Mouse (Mus musculus) stomach, postnatal 0 days (tissue): ENCODE data around the gene Tgfb1i1. TPM values are rescaled to one million over a fixed set of nuclear protein-coding genes. Genes with fewer than 3 reads are reported as not detected.

ENCODE experiments used
- ATAC-seq: fragments of 200-750 bp; cut with Nextera tagmentation; 2 replicates; pipeline ENCODE4 v1.8.0; 2017; ENCODE audit not compliant: low FRiP score, low TSS enrichment
- DNase-seq: peaks from one replicate; pipeline ENCODE4 v3.0.0-alpha.2; 2016; ENCODE audit warnings: low spot score
- H3K27ac ChIP-seq: fragments of 300-500 bp; sonication (generic); replicated peaks from 2 replicates; pipeline ENCODE4 v1.5.1; 2014; ENCODE audit warnings: mild to moderate bottlenecking, control low read depth
- H3K27me3 ChIP-seq: fragments of 300-500 bp; sonication (generic); 2 replicates; pipeline ENCODE4 v1.6.1; 2014; ENCODE audit warnings: low read length; ENCODE audit not compliant: control insufficient read depth, insufficient read depth
- H3K36me3 ChIP-seq: fragments of 300-500 bp; sonication (generic); 2 replicates; pipeline ENCODE4 v1.6.1; 2014; ENCODE audit warnings: low read length, mixed read lengths; ENCODE audit not compliant: control insufficient read depth, insufficient read depth
- H3K4me1 ChIP-seq: fragments of 300-500 bp; sonication (generic); replicated peaks from 2 replicates; pipeline ENCODE4 v1.6.1; 2014; ENCODE audit warnings: antibody characterized with exemption; ENCODE audit not compliant: control insufficient read depth, insufficient read depth
- H3K4me2 ChIP-seq: fragments of 300-500 bp; sonication (generic); replicated peaks from 2 replicates; pipeline ENCODE4 v1.6.1; 2014; ENCODE audit warnings: low read depth, mild to moderate bottlenecking, control low read depth, moderate library complexity
- H3K4me3 ChIP-seq: fragments of 300-500 bp; sonication (generic); 2 replicates; pipeline ENCODE4 v1.5.1; 2014; ENCODE audit warnings: low read depth, low read length, control low read depth
- H3K9ac ChIP-seq: fragments of 300-500 bp; sonication (generic); 2 replicates; pipeline ENCODE4 v1.6.1; 2014; ENCODE audit warnings: mild to moderate bottlenecking, low read length, control low read depth, mixed read lengths
- H3K9me3 ChIP-seq: fragments of 300-500 bp; sonication (generic); 2 replicates; pipeline ENCODE4 v1.6.1; 2016; ENCODE audit warnings: low read length; ENCODE audit not compliant: control insufficient read depth
- CTCF ChIP-seq: IDR thresholded peaks from 2 replicates; pipeline ENCODE4 v1.5.1; 2016; ENCODE audit warnings: antibody characterized with exemption, low read depth, mild to moderate bottlenecking, moderate library complexity
- EP300 ChIP-seq: optimal IDR thresholded peaks from 2 replicates; pipeline ENCODE3; 2016; ENCODE audit warnings: antibody characterized with exemption
- WGBS: fragments of 180-500 bp; shearing (Covaris S2); extraction: QIAGEN DNeasy Blood & Tissue Kit; methylation state at CpG from one replicate; pipeline ENCODE4 v1.1.7; 2014; 5-methylcytosine and 5-hydroxymethylcytosine counted together
- polyA plus RNA-seq: library from polyadenylated mRNA; unstranded; fragments of >200 nt; fragmentation: Nextera tagmentation; extraction: Ambion mirVana; gene quantifications from 2 replicates; pipeline ENCODE4 v1.2.1, GENCODE M21; 2015

The Tgfb1i1 gene
- polyA plus RNA-seq, 1 experiment from 2014 or later, result 167 TPM

DNA sequence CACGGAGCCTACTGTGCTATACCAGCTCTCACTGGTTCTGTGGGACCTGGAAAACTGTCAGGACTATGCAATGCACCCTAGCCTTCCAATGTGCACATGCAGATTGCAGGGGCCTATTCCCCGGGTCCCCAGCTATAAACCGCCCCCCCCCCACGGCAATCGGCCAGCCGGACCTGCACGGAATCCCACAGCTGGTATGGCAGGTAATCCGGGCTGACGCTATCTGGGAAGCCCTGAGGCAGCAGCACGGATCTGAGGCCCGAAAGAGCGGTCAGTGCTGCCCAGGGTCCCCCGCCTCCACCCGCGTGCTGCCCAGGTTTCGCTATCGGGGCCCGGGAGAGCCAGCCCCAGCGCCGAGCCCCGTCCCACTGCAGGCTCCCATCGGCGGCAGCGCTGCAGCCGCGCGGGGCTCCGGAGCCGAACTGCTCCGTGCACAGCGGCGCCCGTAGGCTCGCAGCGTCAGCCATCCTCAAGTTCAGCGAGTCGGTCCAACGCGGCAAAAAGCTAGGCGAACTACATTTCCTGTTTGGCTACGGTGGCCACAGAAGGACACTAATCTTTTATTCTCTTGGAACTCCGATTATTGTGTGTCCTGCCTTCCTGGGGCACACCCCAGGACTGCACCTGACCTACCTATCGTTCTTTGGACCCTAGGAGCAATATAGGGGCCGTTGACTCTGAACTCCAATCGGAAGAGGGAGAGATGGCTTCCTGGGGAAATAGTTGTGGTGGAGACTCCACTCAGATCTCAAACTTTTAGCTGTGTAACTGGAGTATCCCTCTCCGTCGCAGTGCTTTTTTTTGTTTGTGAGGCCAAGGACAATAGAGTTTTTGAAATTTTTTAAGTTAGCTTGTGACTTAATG lies 51.2 kb downstream of the Tgfb1i1 start, which contains the start of gene BC017158:
Gene BC017158 (minus strand): TSS at position 554 of the 864 bp plus-strand sequence.
- WGBS, result 1% methylated on average over 46 of the region's 47 CpGs
- peak; percentile 75 for DNase-seq
- peak; percentile 73 for ATAC-seq
- Histone ChIP-seq H3K4me2 (peak within 1 kb of the TSS; percentile 93), H3K27me3 (no peaks in the 10 kb centered on the region), H3K9me3 (no peaks in the 10 kb centered on the region), H3K4me1 (0 out of 2 replicates have a peak, but pooled peaks cover 4% of the 10 kb centered on the region), H3K27ac (peak within 1 kb of the TSS; percentile 91), H3K9ac (peak within 1 kb of the TSS; percentile 90), H3K36me3 (no peaks in the 10 kb centered on the region), H3K4me3 (peak within 1 kb of the TSS; percentile 84)
- TF ChIP-seq EP300, result no peak
- TF ChIP-seq CTCF, result no peak

DNA sequence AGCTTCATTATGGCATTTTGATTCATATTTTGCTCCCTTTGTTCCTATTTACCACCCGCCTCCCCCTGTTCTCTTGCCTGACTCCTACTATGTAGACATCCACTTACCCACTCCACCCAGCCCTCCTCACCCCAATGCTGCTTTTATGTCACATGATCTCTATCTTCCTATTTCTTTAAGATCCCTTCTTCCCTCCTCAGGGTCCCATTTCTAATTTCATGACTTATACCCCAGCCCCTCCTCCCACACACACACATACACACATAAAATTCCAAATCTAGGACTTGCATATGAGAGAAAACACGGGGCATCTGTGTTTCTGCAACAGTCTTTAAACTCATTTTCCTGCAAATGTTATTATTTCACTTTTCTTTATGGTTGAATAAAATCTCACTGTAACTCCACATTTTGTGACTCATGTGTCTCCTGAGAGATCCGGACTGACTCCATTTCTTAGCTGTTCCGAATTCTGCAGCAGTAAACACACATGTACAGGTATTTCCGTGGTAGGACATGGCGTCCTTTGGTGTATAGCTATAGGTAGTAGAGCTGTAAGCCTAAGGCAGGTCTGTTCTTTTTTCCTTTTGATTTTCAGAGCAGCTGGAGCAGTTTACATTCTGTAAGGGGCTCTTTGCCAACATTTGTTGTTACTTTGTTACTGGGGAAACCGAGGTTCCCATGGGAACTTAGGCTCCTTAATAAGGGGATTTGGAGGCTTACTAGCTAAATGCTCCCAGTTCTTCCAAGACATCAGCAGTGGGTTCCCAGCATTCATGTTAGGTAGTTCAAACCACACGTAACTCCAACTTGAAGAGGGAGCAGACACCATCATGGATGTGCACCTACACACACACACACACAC lies 52.1 kb downstream of the Tgfb1i1 start:
- DNase-seq (no peak), ATAC-seq (no peak)
- Histone ChIP-seq H3K9ac (peak overlapping the region; percentile 90), H3K27me3 (no peaks in the 10 kb centered on the region), H3K4me2 (peak overlapping the region; percentile 93), H3K27ac (peak overlapping the region; percentile 91), H3K9me3 (no peaks in the 10 kb centered on the region), H3K4me1 (0 out of 2 replicates have a peak, but pooled peaks cover 4% of the 10 kb centered on the region), H3K4me3 (peak overlapping the region; percentile 84), H3K36me3 (no peaks in the 10 kb centered on the region)
- 51% methylated on average over 8 of the region's 8 CpGs for WGBS
- no peak for TF ChIP-seq EP300
- no peak for TF ChIP-seq CTCF

DNA sequence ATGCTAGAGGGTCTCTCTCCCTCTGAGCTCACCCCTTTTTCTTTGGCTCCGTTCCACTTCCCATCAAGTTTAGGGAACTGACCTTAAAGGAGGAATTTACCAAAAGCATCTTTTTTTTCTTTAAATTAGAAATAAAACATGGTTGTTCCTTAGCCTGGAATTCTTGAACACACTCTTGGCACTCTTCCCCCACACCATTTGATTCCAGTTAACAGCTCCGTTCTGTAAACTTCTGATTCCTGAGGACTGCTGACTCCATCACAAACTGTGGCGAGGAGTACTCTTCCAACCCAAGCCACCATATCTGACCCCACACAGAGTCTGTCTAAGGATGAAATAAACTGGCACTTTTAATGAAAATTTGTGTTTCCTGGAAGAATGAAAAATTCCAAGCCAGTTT lies 54.3 kb downstream of the Tgfb1i1 start:
- Histone ChIP-seq H3K9me3 (no peaks in the 10 kb centered on the region), H3K4me2 (no peak overlapping the region), H3K4me3 (no peak overlapping the region), H3K4me1 (0 out of 2 replicates have a peak, but pooled peaks cover 4% of the 10 kb centered on the region), H3K9ac (no peak overlapping the region), H3K36me3 (no peaks in the 10 kb centered on the region), H3K27me3 (no peaks in the 10 kb centered on the region), H3K27ac (no peak overlapping the region)
- WGBS, result 53% methylated on average over 3 of the region's 3 CpGs
- ATAC-seq (no peak), DNase-seq (no peak)
- TF ChIP-seq EP300 (no peak), CTCF (no peak)

DNA sequence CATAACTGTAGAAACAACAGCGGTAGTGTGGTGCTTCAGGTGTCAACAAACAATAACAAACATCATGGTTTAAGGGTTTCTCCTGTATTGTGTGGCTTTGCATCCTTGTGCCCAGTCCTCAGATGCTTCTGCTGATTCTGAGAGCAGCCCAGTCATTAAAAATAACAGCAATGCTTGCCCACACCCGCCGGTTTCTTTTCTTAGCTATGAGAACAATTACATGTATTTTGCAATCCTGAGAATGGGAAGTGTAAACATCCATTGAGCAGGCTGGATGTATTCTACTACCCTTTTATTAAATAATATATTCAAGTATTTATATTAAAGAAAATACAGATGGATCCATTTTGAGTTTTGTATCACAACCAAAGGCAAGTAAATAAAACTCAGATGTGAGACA lies 55.5 kb downstream of the Tgfb1i1 start:
- WGBS, result 63% methylated on average over 3 of the region's 3 CpGs
- no peaks in the 10 kb centered on the region for H3K36me3 ChIP-seq
- H3K9ac ChIP-seq, result no peak overlapping the region
- H3K27me3 ChIP-seq, result no peaks in the 10 kb centered on the region
- ATAC-seq (no peak), DNase-seq (no peak)
- no peaks in the 10 kb centered on the region for H3K9me3 ChIP-seq
- H3K27ac ChIP-seq, result no peak overlapping the region
- 0 out of 2 replicates have a peak, but pooled peaks cover 4% of the 10 kb centered on the region for H3K4me1 ChIP-seq
- H3K4me2 ChIP-seq, result no peak overlapping the region
- no peak overlapping the region for H3K4me3 ChIP-seq
- no peak for TF ChIP-seq EP300
- no peak for TF ChIP-seq CTCF

DNA sequence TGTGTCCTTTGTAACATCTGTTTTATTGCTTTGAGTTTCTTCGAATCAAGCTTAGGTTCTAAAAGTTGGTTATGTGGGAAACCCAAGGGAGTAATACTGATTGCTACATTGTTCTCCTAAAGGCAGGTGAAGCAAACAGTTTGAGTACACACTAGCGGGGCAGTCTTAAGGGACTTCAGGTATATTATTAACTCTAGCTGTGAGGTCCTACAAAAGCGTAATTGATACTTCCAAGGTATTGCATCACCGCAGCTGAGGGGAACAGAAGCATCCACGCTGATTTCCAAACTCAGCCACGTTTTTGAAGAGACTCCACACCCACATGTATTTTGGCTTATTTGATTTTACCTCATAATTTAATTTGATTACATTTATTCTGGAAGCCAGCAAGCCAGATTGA lies 57.6 kb downstream of the Tgfb1i1 start:
- DNase-seq, result no peak
- no peaks in the 10 kb centered on the region for H3K27me3 ChIP-seq
- H3K9me3 ChIP-seq, result no peaks in the 10 kb centered on the region
- no peak overlapping the region for H3K27ac ChIP-seq
- no peaks in the 10 kb centered on the region for H3K4me1 ChIP-seq
- no peak overlapping the region for H3K9ac ChIP-seq
- peak; percentile 79 for ATAC-seq
- H3K36me3 ChIP-seq, result no peaks in the 10 kb centered on the region
- H3K4me2 ChIP-seq, result no peak overlapping the region
- H3K4me3 ChIP-seq, result no peak overlapping the region
- 46% methylated on average over 6 of the region's 6 CpGs for WGBS
- TF ChIP-seq EP300 (no peak), CTCF (no peak)
